Mouse (Mus musculus) thymus, postnatal 14 days (tissue): Measurements from ENCODE around the gene Itga9.

Experiments used
- DNase-seq: peaks from one replicate; pipeline ENCODE4 v3.0.0; 2021

Gene Itga9

GRCm38 (mm10) chr9:118730871-118731390 lies 124.4 kb downstream of the Itga9 start:
- no peak for DNase-seq

GRCm38 (mm10) chr9:118731650-118732049 lies 125.2 kb downstream of the Itga9 start:
- DNase-seq = no peak

- DNase-seq = no peak
These were observed 127.1 kb downstream of the Itga9 start for GRCm38 (mm10) chr9:118733601-118734000.

GRCm38 (mm10) chr9:118737124-118737523 lies 130.6 kb downstream of the Itga9 start:
- no peak for DNase-seq

GRCm38 (mm10) chr9:118737601-118738137 lies 131.2 kb downstream of the Itga9 start:
- DNase-seq = no peak

GRCm38 (mm10) chr9:118738311-118738710 lies 131.8 kb downstream of the Itga9 start:
- no peak for DNase-seq

GRCm38 (mm10) chr9:118739071-118739470 lies 132.6 kb downstream of the Itga9 start:
- no peak for DNase-seq

GRCm38 (mm10) chr9:118739659-118740058 lies 133.2 kb downstream of the Itga9 start:
- no peak for DNase-seq

- DNase-seq = no peak
These were observed 134.8 kb downstream of the Itga9 start for GRCm38 (mm10) chr9:118741268-118741667.

GRCm38 (mm10) chr9:118749335-118749949 lies 143.0 kb downstream of the Itga9 start:
- no peak for DNase-seq

- DNase-seq = peak; percentile 35
These were observed 144.3 kb downstream of the Itga9 start for GRCm38 (mm10) chr9:118750828-118751227.

GRCm38 (mm10) chr9:118752376-118752775 lies 145.9 kb downstream of the Itga9 start:
- DNase-seq = peak; percentile 73

GRCm38 (mm10) chr9:118759462-118759861 lies 153.0 kb downstream of the Itga9 start:
- no peak for DNase-seq

- DNase-seq = no peak
These were observed 155.6 kb downstream of the Itga9 start for GRCm38 (mm10) chr9:118761953-118762590.

- DNase-seq = no peak
These were observed 156.3 kb downstream of the Itga9 start for GRCm38 (mm10) chr9:118762759-118763158.

- no peak for DNase-seq
These were observed 156.7 kb downstream of the Itga9 start for GRCm38 (mm10) chr9:118763203-118763602.

GRCm38 (mm10) chr9:118763646-118764045 lies 157.2 kb downstream of the Itga9 start:
- DNase-seq = no peak

- DNase-seq = no peak
These were observed 158.6 kb downstream of the Itga9 start for GRCm38 (mm10) chr9:118765059-118765458.

GRCm38 (mm10) chr9:118767008-118767407 lies 160.5 kb downstream of the Itga9 start:
- DNase-seq = no peak

GRCm38 (mm10) chr9:118768596-118768995 lies 162.1 kb downstream of the Itga9 start:
- DNase-seq = no peak

- no peak for DNase-seq
These were observed 163.9 kb downstream of the Itga9 start for GRCm38 (mm10) chr9:118770366-118770765.

GRCm38 (mm10) chr9:118774676-118775075 lies 168.2 kb downstream of the Itga9 start:
- DNase-seq = no peak

- no peak for DNase-seq
These were observed 170.5 kb downstream of the Itga9 start for GRCm38 (mm10) chr9:118776880-118777438.

- no peak for DNase-seq
These were observed 172.1 kb downstream of the Itga9 start for GRCm38 (mm10) chr9:118778596-118778995.
